Mouse (Mus musculus) layer of hippocampus, adult 9-10 months (tissue): ENCODE data around the gene C1rl.
"Not testable (repeated sequence)": the region's sequence is repeated elsewhere in the genome, so short reads cannot be mapped to it uniquely, and the experiment has no call there.

Source experiments
- DNase-seq: peaks from one replicate; pipeline ENCODE4 v3.0.0; 2022; ENCODE audit warnings: low spot score

The C1rl gene

GRCm38 (mm10) chr6:124472801-124473200, 20.1 kb upstream of the C1rl start:
- DNase-seq: no peak

- no peak for DNase-seq
Observed at GRCm38 (mm10) chr6:124474621-124475020, 18.3 kb upstream of the C1rl start.

GRCm38 (mm10) chr6:124475335-124476075, 17.4 kb upstream of the C1rl start:
- DNase-seq: not testable (repeated sequence)

- no peak for DNase-seq
Observed at GRCm38 (mm10) chr6:124476216-124476615, 16.7 kb upstream of the C1rl start.

GRCm38 (mm10) chr6:124476796-124477195, 16.1 kb upstream of the C1rl start:
- DNase-seq: no peak

GRCm38 (mm10) chr6:124477221-124477655, 15.7 kb upstream of the C1rl start:
- DNase-seq: no peak

- DNase-seq: no peak
Observed at GRCm38 (mm10) chr6:124477922-124478651, 14.8 kb upstream of the C1rl start.

- DNase-seq: no peak
Observed at GRCm38 (mm10) chr6:124478874-124479572, 13.9 kb upstream of the C1rl start.

GRCm38 (mm10) chr6:124479573-124479930, 13.4 kb upstream of the C1rl start:
- DNase-seq: no peak

GRCm38 (mm10) chr6:124480295-124480694, 12.6 kb upstream of the C1rl start:
- no peak for DNase-seq

- no peak for DNase-seq
Observed at GRCm38 (mm10) chr6:124481571-124481970, 11.3 kb upstream of the C1rl start.

- not testable (repeated sequence) for DNase-seq
Observed at GRCm38 (mm10) chr6:124483831-124484230, 9.1 kb upstream of the C1rl start.

GRCm38 (mm10) chr6:124484851-124485250, 8.1 kb upstream of the C1rl start:
- DNase-seq: no peak

- DNase-seq: no peak
Observed at GRCm38 (mm10) chr6:124485414-124486144, 7.3 kb upstream of the C1rl start.

GRCm38 (mm10) chr6:124487509-124487908, 5.4 kb upstream of the C1rl start:
- no peak for DNase-seq

- no peak for DNase-seq
Observed at GRCm38 (mm10) chr6:124488952-124489351, 4.0 kb upstream of the C1rl start.

- no peak for DNase-seq
Observed at GRCm38 (mm10) chr6:124491427-124491826, 1.5 kb upstream of the C1rl start.

- DNase-seq: no peak
Observed at GRCm38 (mm10) chr6:124493886-124494285, 973 bp downstream of the C1rl start.

GRCm38 (mm10) chr6:124496054-124496453, 3.1 kb downstream of the C1rl start:
- no peak for DNase-seq

- no peak for DNase-seq
Observed at GRCm38 (mm10) chr6:124499914-124500566, 7.1 kb downstream of the C1rl start.

- DNase-seq: no peak
Observed at GRCm38 (mm10) chr6:124501473-124501872, 8.6 kb downstream of the C1rl start.

- no peak for DNase-seq
Observed at GRCm38 (mm10) chr6:124502021-124502420, 9.1 kb downstream of the C1rl start.
